Mouse (Mus musculus) CH12.LX (cell line): ENCODE results near the gene Scaf1. TPM values are rescaled to one million over a fixed set of nuclear protein-coding genes. Genes with fewer than 3 reads are reported as not detected.

Source experiments
- DNase-seq: peaks from one replicate; pipeline ENCODE4 v3.0.0-alpha.2; 2013; ENCODE audit errors: extremely low read depth
- H3K27ac ChIP-seq: 2 replicates; pipeline ENCODE4 v1.5.1; 2012; ENCODE audit warnings: low read depth, mild to moderate bottlenecking, control low read depth, moderate library complexity; ENCODE audit not compliant: insufficient read depth
- H3K27me3 ChIP-seq: replicated peaks from 2 replicates; pipeline ENCODE3; 2012; ENCODE audit warnings: inconsistent platforms
- H3K36me3 ChIP-seq, 2 experiments: replicated peaks in 1 of 2; 2 replicates each; pipeline versions ENCODE3 to v1.6.1; 2012; ENCODE audit warnings: inconsistent platforms in 1 of 2, low read length in 1 of 2, mild to moderate bottlenecking in 1 of 2, mixed read lengths in 1 of 2, moderate library complexity in 1 of 2; ENCODE audit not compliant: control insufficient read depth in 1 of 2, insufficient read depth in 1 of 2
- H3K4me1 ChIP-seq, 2 experiments: 2 replicates each; pipeline ENCODE4 v1.6.1; 2012; ENCODE audit warnings: inconsistent platforms in 1 of 2, moderate library complexity in 1 of 2; ENCODE audit not compliant: insufficient read depth in 2 of 2, control insufficient read depth in 1 of 2
- H3K4me2 ChIP-seq: 2 replicates; pipeline ENCODE4 v1.6.1; 2012; ENCODE audit warnings: low read depth, mild to moderate bottlenecking, control low read depth; ENCODE audit not compliant: poor library complexity, insufficient read depth, severe bottlenecking
- H3K4me3 ChIP-seq, 3 experiments: fragments of 150-350 bp in 1 of 3; sonication (generic) in 1 of 3; replicated peaks in 1 of 3; 2 replicates each; pipeline versions ENCODE3 to v1.5.1; 2011 to 2012; ENCODE audit warnings: low read depth in 2 of 3, low read length in 2 of 3, mild to moderate bottlenecking in 2 of 3, moderate library complexity in 2 of 3, control low read depth in 1 of 3, improper control_type of control experiment in 1 of 3, inconsistent platforms in 1 of 3, mixed read lengths in 1 of 3; ENCODE audit not compliant: poor library complexity in 1 of 3
- H3K79me2 ChIP-seq: replicated peaks from 2 replicates; pipeline ENCODE4 v1.6.1; 2012; ENCODE audit warnings: mild to moderate bottlenecking, moderate library complexity; ENCODE audit not compliant: control insufficient read depth, poor library complexity, insufficient read depth, severe bottlenecking; ENCODE audit errors: extremely low read depth
- H3K9ac ChIP-seq: 2 replicates; pipeline ENCODE4 v1.6.1; 2012; ENCODE audit warnings: low read depth, mild to moderate bottlenecking, control low read depth, moderate library complexity; ENCODE audit not compliant: insufficient read depth
- H3K9me3 ChIP-seq: replicated peaks from 2 replicates; pipeline ENCODE3; 2012; ENCODE audit warnings: low read length, inconsistent platforms, mixed read lengths
- BHLHE40 ChIP-seq: IDR thresholded peaks from 2 replicates; pipeline ENCODE4 v1.6.1; 2011; ENCODE audit warnings: mild to moderate bottlenecking, low read depth, low read length, improper control_type of control experiment
- CHD1 ChIP-seq: IDR thresholded peaks from 2 replicates; pipeline ENCODE4 v1.6.1; 2012; ENCODE audit warnings: low read depth, low read length, improper control_type of control experiment, inconsistent platforms
- CHD2 ChIP-seq: IDR thresholded peaks from 2 replicates; pipeline ENCODE4 v1.6.1; 2011; ENCODE audit warnings: low read length, improper control_type of control experiment
- ELF1 ChIP-seq: IDR thresholded peaks from 2 replicates; pipeline ENCODE4 v1.6.1; 2014; ENCODE audit warnings: low read depth, mild to moderate bottlenecking, inconsistent platforms, low read length, improper control_type of control experiment
- EP300 ChIP-seq: IDR thresholded peaks from 2 replicates; pipeline ENCODE4 v1.6.1; 2011; ENCODE audit warnings: low read length, improper control_type of control experiment
- ETS1 ChIP-seq: conservative IDR thresholded peaks from 2 replicates; pipeline ENCODE4 v1.6.1; 2012; ENCODE audit warnings: low read depth, mild to moderate bottlenecking, inconsistent platforms, low read length, improper control_type of control experiment, moderate library complexity
- GABPA ChIP-seq: IDR thresholded peaks from 2 replicates; pipeline ENCODE4 v1.6.1; 2012; ENCODE audit warnings: low read depth, low read length, improper control_type of control experiment, inconsistent platforms; ENCODE audit not compliant: insufficient replicate concordance
- HCFC1 ChIP-seq: IDR thresholded peaks from 2 replicates; pipeline ENCODE4 v1.6.1; 2012; ENCODE audit warnings: low read depth, mild to moderate bottlenecking, inconsistent platforms, low read length, improper control_type of control experiment
- KAT2A ChIP-seq: IDR thresholded peaks from 2 replicates; pipeline ENCODE4 v1.6.1; 2012; ENCODE audit warnings: low read length, improper control_type of control experiment, inconsistent platforms; ENCODE audit not compliant: insufficient replicate concordance
- MAFK ChIP-seq: IDR thresholded peaks from 2 replicates; pipeline ENCODE4 v1.6.1; 2011; ENCODE audit warnings: low read length, improper control_type of control experiment; ENCODE audit not compliant: insufficient replicate concordance
- MAX ChIP-seq: IDR thresholded peaks from 2 replicates; pipeline ENCODE4 v1.6.1; 2011; ENCODE audit warnings: low read length, improper control_type of control experiment
- MXI1 ChIP-seq: IDR thresholded peaks from 2 replicates; pipeline ENCODE4 v1.6.1; 2011; ENCODE audit warnings: mild to moderate bottlenecking, low read depth, low read length, improper control_type of control experiment
- MYC ChIP-seq: IDR thresholded peaks from 2 replicates; pipeline ENCODE4 v1.6.1; 2011; ENCODE audit warnings: low read depth, mild to moderate bottlenecking, improper control_type of control experiment, low read length
- PAX5 ChIP-seq: IDR thresholded peaks from 2 replicates; pipeline ENCODE4 v1.6.1; 2012; ENCODE audit warnings: low read length, inconsistent platforms, mixed read lengths
- POLR2AphosphoS2 ChIP-seq: IDR thresholded peaks from 2 replicates; pipeline ENCODE4 v1.6.1; 2011; ENCODE audit warnings: low read depth, low read length, improper control_type of control experiment
- RAD21 ChIP-seq: IDR thresholded peaks from 2 replicates; pipeline ENCODE4 v1.6.1; 2011; ENCODE audit warnings: low read depth, mild to moderate bottlenecking, low read length, improper control_type of control experiment, moderate library complexity
- SMC3 ChIP-seq: IDR thresholded peaks from 2 replicates; pipeline ENCODE4 v1.6.1; 2011; ENCODE audit warnings: low read depth, low read length, improper control_type of control experiment
- TBP ChIP-seq: conservative IDR thresholded peaks from 2 replicates; pipeline ENCODE4 v1.6.1; 2011; ENCODE audit warnings: low read depth, low read length, improper control_type of control experiment
- TCF12 ChIP-seq: IDR thresholded peaks from 2 replicates; pipeline ENCODE4 v1.6.1; 2014; ENCODE audit warnings: low read depth, mild to moderate bottlenecking, inconsistent platforms, low read length, improper control_type of control experiment
- USF1 ChIP-seq: IDR thresholded peaks from 2 replicates; pipeline ENCODE4 v1.6.1; 2014; ENCODE audit warnings: low read depth, mild to moderate bottlenecking, inconsistent platforms, low read length, improper control_type of control experiment
- ZMIZ1 ChIP-seq: IDR thresholded peaks from 2 replicates; pipeline ENCODE4 v1.6.1; 2012; ENCODE audit warnings: low read depth, mild to moderate bottlenecking, inconsistent platforms, low read length, improper control_type of control experiment
- ZNF384 ChIP-seq: IDR thresholded peaks from 2 replicates; pipeline ENCODE4 v1.6.1; 2012; ENCODE audit warnings: low read depth, low read length, improper control_type of control experiment, inconsistent platforms
- dilution Hi-C: fragments of 300-500 bp; cut with MboI; formaldehyde crosslinking; loops from 2 replicates; pipeline ENCODE4 v1.14.3; 2020; ENCODE audit warnings: low sequenced_read_pairs; ENCODE audit not compliant: extremely low pct_unique_long_range_greater_than_20kb, extremely low pct_ligation_motif_present
- in situ Hi-C: fragments of 300-500 bp; cut with MboI; formaldehyde crosslinking; loops from 3 replicates; pipeline ENCODE4 v1.14.3; 2019; ENCODE audit warnings: low sequenced_read_pairs, low pct_ligation_motif_present, low pct_unique_long_range_greater_than_20kb, mixed read lengths
- polyA plus RNA-seq: library from polyadenylated mRNA; unstranded; fragments of >175 nt; gene quantifications from 2 replicates; pipeline ENCODE4 v1.2.1, GENCODE M21; 2012; ENCODE audit warnings: low read depth; ENCODE audit not compliant: insufficient read length
- total RNA-seq, 2 experiments: library from RNA; depleted of rRNA; stranded (reverse); fragments of 300-350 nt in 1 of 2; fragments of >200 nt in 1 of 2; gene quantifications; 2 replicates each; pipeline ENCODE4 v1.2.3; 2012 to 2014

Gene Scaf1
- total and polyA plus RNA-seq, 3 experiments = 5.4 to 41.9 (median 18.2) TPM

DNA sequence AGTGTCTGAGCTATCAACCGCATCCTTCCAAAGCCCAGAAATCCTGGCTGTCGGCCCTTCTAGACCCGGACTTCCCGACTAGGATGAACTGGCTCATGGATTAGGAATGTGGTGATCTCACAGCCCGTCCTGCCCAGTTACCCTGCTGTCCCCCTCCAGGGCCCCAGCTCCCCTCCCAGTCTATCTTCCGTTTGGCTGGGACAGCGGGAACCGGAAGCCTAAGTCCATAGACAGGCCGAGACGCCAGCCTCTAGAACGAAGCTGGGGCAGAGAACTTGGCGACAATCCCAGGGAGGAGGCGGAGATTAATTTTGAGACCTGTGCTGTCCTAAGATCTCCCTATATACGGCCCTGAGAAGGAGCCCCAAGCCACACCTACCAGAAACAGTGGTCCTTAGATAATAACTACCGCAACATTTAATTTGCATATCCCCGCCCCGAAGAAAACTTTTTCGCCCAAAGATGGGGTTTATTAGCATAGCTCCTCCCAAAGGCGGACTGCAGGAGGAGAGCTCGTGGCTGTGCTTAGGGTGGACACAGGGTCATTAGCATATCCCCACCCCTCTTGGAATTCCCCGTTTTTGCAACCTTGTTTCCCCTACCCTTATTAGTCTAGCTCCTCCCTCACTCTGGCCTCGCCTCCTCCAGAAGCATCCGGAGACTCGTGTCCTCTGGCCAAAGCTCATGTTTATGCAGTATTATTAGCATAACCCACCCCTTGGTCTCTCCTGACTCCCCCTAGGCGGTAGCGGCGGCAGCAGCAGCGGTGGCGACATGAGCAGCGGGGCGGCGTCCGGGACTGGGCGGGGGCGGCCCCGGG lies 1.3 kb upstream of the Scaf1 start, which contains the start of gene Rras (continued):
- peak; percentile 69; the same call in 1 of the 2 replicates for TF ChIP-seq MXI1
- peak; percentile 81 for TF ChIP-seq TBP
- TF ChIP-seq ETS1 = no peak; the same call in 1 of the 2 replicates
- TF ChIP-seq BHLHE40 = peak; percentile 51
- no peak for TF ChIP-seq EP300
- no peak for TF ChIP-seq GABPA
- no peak for TF ChIP-seq SMC3
- no peak for TF ChIP-seq ZNF384
- TF ChIP-seq MAFK = no peak
- TF ChIP-seq CHD1 = no peak
- TF ChIP-seq TCF12 = 0 out of 2 replicates have a peak, but pooled peaks have one; percentile 13
- TF ChIP-seq MAX = peak; percentile 79
- no peak for TF ChIP-seq CHD2
- no peak for TF ChIP-seq POLR2AphosphoS2
- peak; percentile 51; the same call in 1 of the 2 replicates for TF ChIP-seq HCFC1
- no peak for TF ChIP-seq USF1

DNA sequence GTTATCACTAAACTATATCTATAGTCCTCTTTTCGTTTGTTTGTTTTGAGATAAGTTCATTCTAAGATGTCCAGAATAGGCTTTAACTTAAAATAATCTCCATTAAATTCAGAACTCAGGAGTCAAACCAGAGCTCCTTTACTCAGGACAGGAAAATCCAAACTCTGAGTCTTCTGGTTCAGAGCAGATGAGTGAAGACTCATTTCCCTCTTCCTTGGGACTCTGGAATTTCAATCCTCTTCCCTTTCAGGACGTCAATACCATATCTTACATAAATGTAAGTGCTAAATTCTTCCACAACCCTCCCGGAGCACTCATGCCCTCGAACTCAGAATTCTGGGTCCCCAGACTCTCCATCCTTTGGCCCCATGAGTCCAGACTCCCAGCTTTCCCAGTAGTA lies 598 bp upstream of the Scaf1 start:
- no peaks in the 10 kb centered on the region for H3K9me3 ChIP-seq
- H3K4me2 ChIP-seq = peak overlapping the region; percentile 53
- TF ChIP-seq PAX5 (no peak), MYC (no peak), ELF1 (no peak), KAT2A (no peak), RAD21 (no peak), ZMIZ1 (no peak)
- H3K79me2 ChIP-seq = peaks cover 18% of the 10 kb centered on the region
- peak overlapping the region; percentile 53 for H3K9ac ChIP-seq
- peaks cover 18 to 39% of the 10 kb centered on the region in 2 experiments for H3K36me3 ChIP-seq
- DNase-seq = no peak
- H3K27ac ChIP-seq = peak overlapping the region; percentile 81; the same call in 1 of the 2 replicates
- no peaks in the 10 kb centered on the region for H3K27me3 ChIP-seq
- in situ Hi-C loops = no loop called here
- dilution Hi-C loops = no loop called here
- H3K4me3 ChIP-seq = peak overlapping the region; percentile 63 to 78 (median 67)
- peaks cover 0 to 31% of the 10 kb centered on the region in 2 experiments; a peak in 2 of 4 replicates for H3K4me1 ChIP-seq
